Mouse (Mus musculus) activated CD4-positive, CD25-positive, alpha-beta regulatory T cell (primary cell): ENCODE measurements around the gene Olfr792. TPM values are rescaled to one million over a fixed set of nuclear protein-coding genes. Genes with fewer than 3 reads are reported as not detected.

ENCODE experiments used
- polyA plus RNA-seq, 2 experiments: library from polyadenylated mRNA; unstranded; fragments of 100-300 nt; shearing (Covaris generic); gene quantifications; one replicate each; pipeline ENCODE4 v1.2.1; 2017

Olfr792 gene
- polyA plus RNA-seq = under 1 TPM in 1 of 2 experiments, not detected in 1; 0.15 TPM

GRCm38 (mm10) chr10:129538862-129539261, at the start of gene Olfr792:
Olfr792 (plus strand) TSS chr10:129539162.

GRCm38 (mm10) chr10:129498192-129498591, 40.8 kb upstream of the Olfr792 start, which contains the start of gene Olfr790:
Olfr790 (plus strand) TSS chr10:129498492.

GRCm38 (mm10) chr10:129521492-129521891, 17.5 kb upstream of the Olfr792 start, which contains the start of gene Olfr791:
Olfr791 (plus strand) TSS chr10:129521792.

GRCm38 (mm10) chr10:129567355-129567754, 28.4 kb downstream of the Olfr792 start, which contains the start of gene Olfr794:
Olfr794 (plus strand) TSS chr10:129567655.

Other genes starting within 250 kb of the Olfr792 start
- gene Olfr780, start 221.0 kb upstream of the Olfr792 start, polyA plus RNA-seq = under 1 TPM in 1 of 2 experiments, not detected in 1; 0.09 TPM
- not detected for gene Olfr781, start 210.3 kb upstream of the Olfr792 start, polyA plus RNA-seq
- gene Olfr782, start 190.3 kb upstream of the Olfr792 start, polyA plus RNA-seq = not detected
- gene Olfr784, start 155.1 kb upstream of the Olfr792 start, polyA plus RNA-seq = not detected
- gene Olfr785, start 133.7 kb upstream of the Olfr792 start, polyA plus RNA-seq = not detected
- not detected for gene Olfr786, start 111.9 kb upstream of the Olfr792 start, polyA plus RNA-seq
- under 1 TPM in 1 of 2 experiments, not detected in 1; 0.23 TPM for gene Olfr787, start 77.3 kb upstream of the Olfr792 start, polyA plus RNA-seq
- under 1 TPM in 1 of 2 experiments, not detected in 1; 0.12 TPM for gene Olfr788, start 68.2 kb upstream of the Olfr792 start, polyA plus RNA-seq
- not detected for gene Olfr789, start 54.4 kb upstream of the Olfr792 start, polyA plus RNA-seq
- not detected for gene Olfr790, start 40.7 kb upstream of the Olfr792 start, polyA plus RNA-seq
- not detected for gene Olfr791, start 17.4 kb upstream of the Olfr792 start, polyA plus RNA-seq
- gene Olfr794, start 28.5 kb downstream of the Olfr792 start, polyA plus RNA-seq = not detected
- under 1 TPM in 1 of 2 experiments, not detected in 1; 0.07 TPM for gene Olfr796, start 73.4 kb downstream of the Olfr792 start, polyA plus RNA-seq
- not detected for gene Olfr798, start 88.8 kb downstream of the Olfr792 start, polyA plus RNA-seq
- gene Olfr799, start 98.3 kb downstream of the Olfr792 start, polyA plus RNA-seq = under 1 TPM in 1 of 2 experiments, not detected in 1; 0.18 TPM
- not detected for gene Olfr800, start 118.5 kb downstream of the Olfr792 start, polyA plus RNA-seq
- under 1 TPM in 1 of 2 experiments, not detected in 1; 0.30 TPM for gene Olfr801, start 134.7 kb downstream of the Olfr792 start, polyA plus RNA-seq
- gene Olfr802, start 149.0 kb downstream of the Olfr792 start, polyA plus RNA-seq = not detected
- gene Olfr803, start 155.1 kb downstream of the Olfr792 start, polyA plus RNA-seq = not detected
- gene Olfr804, start 164.0 kb downstream of the Olfr792 start, polyA plus RNA-seq = not detected
- gene Olfr805, start 190.2 kb downstream of the Olfr792 start, polyA plus RNA-seq = not detected
- not detected for gene Olfr806, start 202.8 kb downstream of the Olfr792 start, polyA plus RNA-seq
- not detected for gene Olfr807, start 218.6 kb downstream of the Olfr792 start, polyA plus RNA-seq
- gene Olfr808, start 226.3 kb downstream of the Olfr792 start, polyA plus RNA-seq = not detected
- not detected for gene Olfr809, start 235.5 kb downstream of the Olfr792 start, polyA plus RNA-seq